Mouse (Mus musculus) C3H10T1/2 (cell line): ENCODE measurements around the gene Plekhs1. TPM values are rescaled to one million over a fixed set of nuclear protein-coding genes. Genes with fewer than 3 reads are reported as not detected.

Experiments
- polyA plus RNA-seq, 2 experiments: library from polyadenylated mRNA; unstranded; fragments of >200 nt; fragmentation: generic; extraction: Trizol; gene quantifications; one replicate each; pipeline ENCODE4 v1.2.1; 2012; ENCODE audit warnings: missing spikeins in 2 of 2

Gene Plekhs1
- polyA plus RNA-seq: under 1 TPM in 1 of 2 experiments, not detected in 1; 0.02 TPM

DNA sequence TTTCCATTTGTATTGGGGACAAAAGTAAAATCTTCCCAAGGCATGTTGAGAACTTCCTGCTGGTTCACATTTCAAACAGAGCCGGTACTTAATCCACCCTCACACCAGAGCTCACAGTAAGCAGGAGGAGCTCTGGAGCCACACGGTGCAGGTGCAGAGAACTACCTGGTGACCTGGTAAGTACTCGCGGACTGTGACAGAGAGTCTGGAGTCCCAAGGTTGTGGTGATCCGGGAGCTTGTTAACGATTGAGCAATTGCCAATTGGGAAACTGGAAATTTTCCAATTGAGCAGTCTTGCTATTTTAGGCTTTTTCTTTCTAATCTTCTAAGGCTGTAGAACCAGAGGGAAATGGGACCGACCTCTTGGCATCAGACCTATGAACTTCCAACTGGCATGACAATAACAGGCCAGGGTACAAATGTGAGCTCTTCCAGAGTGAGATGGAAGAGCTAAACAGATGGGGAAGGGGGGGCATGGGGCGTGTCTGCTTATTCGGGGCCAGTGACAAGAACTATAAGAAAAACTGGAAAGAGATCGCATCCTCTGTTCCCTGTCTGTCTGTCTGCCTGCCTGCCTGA is at the start of gene Plekhs1:
TSS of gene Plekhs1 (plus strand) at position 119 of the 580 bp plus-strand sequence.

Other genes with a start within 250 kb of the Plekhs1 start
- not detected for gene Habp2, start 174.5 kb upstream of the Plekhs1 start, polyA plus RNA-seq
- not detected for gene Nrap, start 71.6 kb upstream of the Plekhs1 start, polyA plus RNA-seq
- gene Casp7, start 64.5 kb upstream of the Plekhs1 start, polyA plus RNA-seq: 1 to 10 TPM in 1 of 2 experiments, under 1 TPM in 1; 0.12 to 1.3 TPM
- 1 to 10 TPM in 1 of 2 experiments, under 1 TPM in 1; 0.39 to 5.4 TPM for gene Dclre1a, start 86.6 kb downstream of the Plekhs1 start, polyA plus RNA-seq
- 1 to 10 TPM; 2.1 to 5.2 TPM for gene Nhlrc2, start 86.6 kb downstream of the Plekhs1 start, polyA plus RNA-seq